Mouse (Mus musculus) MEL (cell line): ENCODE results near the gene Lxn.

Experiments
- BHLHE40 ChIP-seq: IDR thresholded peaks from 2 replicates; pipeline ENCODE4 v1.6.1; 2012; ENCODE audit warnings: low read depth, mild to moderate bottlenecking, inconsistent platforms, low read length, improper control_type of control experiment, borderline replicate concordance
- CHD1 ChIP-seq: IDR thresholded peaks from 2 replicates; pipeline ENCODE4 v1.6.1; 2012; ENCODE audit warnings: low read depth, mild to moderate bottlenecking, inconsistent platforms, low read length, improper control_type of control experiment
- CTCF ChIP-seq, 3 experiments: IDR thresholded peaks in 2 of 3; conservative IDR thresholded peaks in 1 of 3; 2 replicates each; pipeline ENCODE4 v1.5.1; 2011 to 2012; ENCODE audit warnings: low read length in 3 of 3, low read depth in 2 of 3, mild to moderate bottlenecking in 2 of 3, improper control_type of control experiment in 1 of 3, inconsistent platforms in 1 of 3, mixed read lengths in 1 of 3, moderate library complexity in 1 of 3; ENCODE audit not compliant: control insufficient read depth in 1 of 3, insufficient read depth in 1 of 3, poor library complexity in 1 of 3, severe bottlenecking in 1 of 3
- GATA1 ChIP-seq: IDR thresholded peaks from 2 replicates; pipeline ENCODE4 v1.6.1; 2011; ENCODE audit warnings: low read depth, low read length, improper control_type of control experiment
- MAZ ChIP-seq: IDR thresholded peaks from 2 replicates; pipeline ENCODE4 v1.6.1; 2012; ENCODE audit warnings: low read depth, mild to moderate bottlenecking, inconsistent platforms, low read length, improper control_type of control experiment
- MEF2A ChIP-seq: IDR thresholded peaks from 2 replicates; pipeline ENCODE4 v1.6.1; 2014; ENCODE audit warnings: low read depth, mild to moderate bottlenecking, inconsistent platforms, low read length, improper control_type of control experiment; ENCODE audit not compliant: poor library complexity, insufficient replicate concordance, severe bottlenecking; ENCODE audit errors: extremely low read depth
- POLR2AphosphoS2 ChIP-seq: IDR thresholded peaks from 2 replicates; pipeline ENCODE4 v1.6.1; 2011; ENCODE audit warnings: low read length, improper control_type of control experiment
- TAL1 ChIP-seq: IDR thresholded peaks from 2 replicates; pipeline ENCODE4 v1.6.1; 2012; ENCODE audit warnings: mild to moderate bottlenecking, inconsistent platforms, low read length, moderate library complexity, mixed read lengths
- ZKSCAN1 ChIP-seq: IDR thresholded peaks from 2 replicates; pipeline ENCODE4 v1.6.1; 2012; ENCODE audit warnings: low read depth, mild to moderate bottlenecking, inconsistent platforms, low read length, improper control_type of control experiment, moderate library complexity

DNA sequence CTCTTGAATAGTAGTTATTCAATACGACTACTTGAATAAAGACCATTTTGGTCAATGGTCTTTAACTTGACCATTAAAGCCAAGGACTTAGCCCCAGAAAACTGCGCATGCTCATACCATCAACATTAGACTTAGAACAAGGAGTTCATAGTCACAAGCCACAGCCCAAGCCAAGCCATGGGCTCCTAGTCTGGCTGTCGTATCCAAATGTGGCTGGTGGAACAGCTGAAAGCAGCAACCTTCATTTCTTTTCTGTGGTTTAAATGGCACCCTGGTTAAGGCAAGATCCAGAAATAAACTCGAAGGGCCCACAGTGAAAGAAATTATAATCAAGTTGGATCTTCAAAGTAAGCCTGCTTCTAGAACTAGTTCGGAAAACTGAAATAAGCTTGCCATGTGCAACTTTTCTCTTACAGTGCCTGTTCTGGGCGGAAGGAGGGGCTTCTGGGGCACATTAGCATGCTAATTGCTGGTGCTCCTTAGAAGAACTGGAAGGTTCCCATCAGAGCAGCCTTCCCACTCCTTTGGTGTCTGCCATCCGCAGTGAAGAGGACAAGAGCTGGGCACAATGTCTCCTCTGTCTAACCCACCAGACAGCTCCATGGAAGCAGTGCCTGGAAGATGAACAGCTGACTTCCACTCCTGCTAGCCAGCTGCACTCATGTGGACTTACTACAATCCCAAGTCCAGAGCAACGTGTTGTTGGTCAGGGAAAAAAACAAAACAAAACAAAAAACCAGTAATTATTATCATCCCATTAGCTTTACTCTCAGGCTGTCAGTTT lies 28.6 kb upstream of the Lxn start:
- TF ChIP-seq CTCF (IDR thresholded peaks at IDR 0.05 in 2 of 3, conservative IDR thresholded peaks at IDR 0.05 in 1 of 3; ENCODE audit: control insufficient read depth in 1 of 3, insufficient read depth in 1 of 3, low read depth in 2 of 3, low read length in 3 of 3, poor library complexity in 1 of 3, severe bottlenecking in 1 of 3): no peak
- TF ChIP-seq MEF2A: no peak
- no peak for TF ChIP-seq POLR2AphosphoS2
- no peak for TF ChIP-seq TAL1
- TF ChIP-seq GATA1: no peak
- no peak for TF ChIP-seq ZKSCAN1
- no peak for TF ChIP-seq BHLHE40
- no peak for TF ChIP-seq CHD1
- TF ChIP-seq MAZ: no peak
